Mouse (Mus musculus) kidney, postnatal 14 days (tissue): ENCODE data around the gene Rptor.

Source experiments
- DNase-seq: peaks from one replicate; pipeline ENCODE4 v3.0.0; 2022; ENCODE audit warnings: mixed read lengths

The Rptor gene

DNA sequence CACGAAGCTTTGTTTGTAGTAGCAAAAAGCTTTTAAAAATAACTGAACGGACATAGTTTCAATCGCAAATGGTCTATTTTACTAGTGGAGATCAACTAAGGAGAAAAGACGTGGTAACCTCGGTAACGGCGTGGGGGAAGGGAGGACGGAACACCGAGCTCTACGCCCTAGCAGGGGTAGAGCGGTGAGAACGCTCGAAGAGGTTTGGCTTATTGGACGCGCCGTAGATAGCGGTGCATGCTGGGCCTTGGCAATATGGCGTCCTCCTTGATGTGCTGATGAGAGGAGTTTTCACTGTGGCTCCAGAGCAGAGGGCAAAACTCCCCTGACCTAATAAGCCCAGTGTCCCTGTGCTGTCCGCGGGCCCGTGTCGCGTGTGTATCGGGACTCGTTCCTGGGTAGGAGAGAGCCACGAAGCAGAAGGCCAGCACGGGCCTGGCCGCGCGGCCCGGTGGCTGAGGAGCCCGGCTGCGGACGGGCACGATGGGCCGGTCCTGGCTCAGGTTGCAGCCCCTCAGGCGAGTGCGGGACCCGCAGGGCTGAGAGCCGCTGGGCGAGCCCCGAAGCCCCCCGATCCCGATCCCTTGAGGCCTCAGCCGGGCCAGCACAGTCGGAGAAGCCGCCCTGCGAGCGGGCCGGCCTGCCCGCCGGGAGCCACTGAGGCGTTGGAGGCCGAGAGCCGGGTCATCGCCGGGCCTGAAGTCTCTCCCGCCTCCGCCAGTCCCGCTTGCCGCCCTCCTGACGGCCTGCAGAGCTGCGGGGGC is at the start of gene Rptor:
TSS of gene Rptor (plus strand) at position 143 of the 764 bp plus-strand sequence.
- peak; percentile 98 for DNase-seq

DNA sequence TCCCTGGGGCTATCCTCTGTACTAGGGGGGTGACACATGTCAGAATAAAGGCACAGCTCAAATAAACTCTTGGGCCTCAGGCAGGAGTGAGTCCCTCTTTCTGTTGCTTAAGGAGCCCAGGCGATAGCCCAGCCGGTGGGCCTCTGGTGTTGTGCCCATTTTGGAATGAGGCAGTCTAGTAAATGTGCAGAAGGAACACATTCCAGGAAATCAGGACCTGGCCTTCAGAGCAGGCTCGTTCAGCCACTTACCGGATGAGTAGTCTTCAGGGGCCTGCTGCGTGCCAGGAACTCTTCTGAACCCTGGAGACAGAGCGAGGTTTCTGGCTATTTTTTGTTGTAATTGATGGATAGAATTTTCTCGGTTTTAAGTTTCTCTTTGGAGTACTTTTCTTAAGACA is 48.0 kb upstream of the Rptor start:
- peak; percentile 14 for DNase-seq

DNA sequence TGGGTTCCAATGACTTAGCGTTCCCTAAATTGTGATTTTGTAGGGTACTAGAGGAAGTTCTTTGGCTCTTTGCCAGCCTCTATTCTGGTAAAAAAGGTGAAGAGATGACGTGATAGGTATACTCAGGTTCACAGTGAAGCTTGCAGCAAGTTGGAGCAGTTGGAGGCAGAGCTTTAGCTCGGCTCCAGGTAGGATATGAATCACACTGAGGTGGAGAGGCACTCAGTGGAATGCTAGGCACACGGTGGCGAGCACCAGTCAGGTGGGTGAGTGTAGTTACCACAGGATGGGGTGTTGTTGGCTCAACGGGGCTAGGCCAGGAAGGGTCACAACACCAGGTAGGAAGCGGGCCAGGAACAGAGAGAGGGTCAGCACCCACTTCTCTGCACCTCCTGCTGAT is 47.5 kb upstream of the Rptor start:
- no peak for DNase-seq

DNA sequence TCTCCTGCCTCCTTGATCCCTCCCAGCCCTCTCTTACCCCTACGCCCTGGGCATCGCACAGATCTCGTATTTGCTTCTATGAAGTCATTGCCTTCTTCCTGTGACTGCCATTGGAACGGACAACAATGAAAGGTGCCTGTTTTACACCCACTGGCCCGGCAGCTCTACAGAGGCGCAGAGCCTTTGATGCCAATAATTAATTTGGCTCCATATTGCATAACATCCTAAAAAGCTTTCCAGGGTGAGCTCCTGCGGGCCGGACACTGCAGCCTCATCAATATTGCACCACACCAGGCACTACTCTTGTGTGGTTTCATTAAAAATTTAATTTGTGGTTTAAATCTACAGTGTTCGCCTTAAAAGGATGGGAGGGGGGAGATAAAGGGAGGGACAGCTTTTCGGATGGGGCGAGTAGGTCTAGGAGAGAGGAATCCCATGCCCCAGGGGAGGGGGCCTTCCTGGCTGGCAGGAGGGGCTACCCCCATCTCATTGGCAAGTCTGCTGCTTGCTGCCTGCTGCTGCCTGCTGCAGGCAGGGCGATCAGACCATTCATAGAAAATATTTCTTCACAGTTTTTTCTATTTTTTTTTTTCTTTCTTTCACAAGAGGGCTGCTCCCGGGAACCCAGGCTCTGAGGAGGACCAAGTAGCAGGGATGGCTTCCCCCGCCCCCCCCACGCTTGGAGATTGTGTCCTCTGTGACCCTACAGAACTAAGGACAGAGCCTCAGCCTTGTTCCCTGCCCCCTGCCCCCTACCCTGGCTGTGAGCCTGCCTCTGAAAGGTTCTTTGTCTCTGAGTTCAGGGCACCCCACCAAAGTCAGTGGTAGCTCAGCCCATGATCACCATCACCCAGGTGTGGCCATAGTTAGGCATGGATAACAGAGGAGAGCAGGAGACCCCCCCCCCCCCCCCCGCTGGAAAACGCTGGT is 44.5 kb upstream of the Rptor start:
- DNase-seq, result no peak

DNA sequence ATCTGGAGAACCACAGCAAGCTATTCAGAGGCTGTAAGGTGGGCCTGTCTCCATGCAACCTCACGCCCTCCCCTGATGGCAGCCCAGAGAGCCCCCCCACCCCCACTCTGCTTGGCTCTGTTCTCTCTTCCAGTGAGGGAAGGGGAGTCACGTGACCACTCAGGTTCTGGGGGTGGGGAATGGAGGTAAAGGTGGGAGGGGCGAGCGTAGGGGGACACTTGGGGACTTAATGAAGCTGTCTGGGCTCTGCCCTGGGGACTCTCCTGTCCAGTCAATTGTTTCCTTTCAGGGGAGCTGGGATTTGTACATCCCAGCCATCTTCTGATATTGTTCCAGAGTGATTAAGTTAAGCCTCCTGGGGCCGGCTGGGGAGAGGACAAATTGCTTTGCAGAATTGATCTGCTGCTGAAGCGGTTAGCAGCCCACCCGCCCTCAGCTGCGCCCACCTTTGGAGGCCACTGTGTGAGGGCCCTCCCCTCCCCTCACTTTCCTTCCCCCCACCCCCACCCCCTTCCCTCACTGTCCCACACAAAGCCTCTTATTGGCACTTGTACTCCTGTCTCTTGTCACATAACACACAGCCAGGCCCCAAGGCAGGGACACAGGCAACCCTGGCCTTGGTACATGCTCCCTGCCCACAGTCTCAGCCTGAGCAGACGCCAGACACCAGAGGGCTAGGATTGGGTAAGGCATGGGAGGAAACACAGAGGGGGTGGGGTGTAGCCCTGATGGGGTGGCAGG is 43.7 kb upstream of the Rptor start:
- DNase-seq, result no peak

DNA sequence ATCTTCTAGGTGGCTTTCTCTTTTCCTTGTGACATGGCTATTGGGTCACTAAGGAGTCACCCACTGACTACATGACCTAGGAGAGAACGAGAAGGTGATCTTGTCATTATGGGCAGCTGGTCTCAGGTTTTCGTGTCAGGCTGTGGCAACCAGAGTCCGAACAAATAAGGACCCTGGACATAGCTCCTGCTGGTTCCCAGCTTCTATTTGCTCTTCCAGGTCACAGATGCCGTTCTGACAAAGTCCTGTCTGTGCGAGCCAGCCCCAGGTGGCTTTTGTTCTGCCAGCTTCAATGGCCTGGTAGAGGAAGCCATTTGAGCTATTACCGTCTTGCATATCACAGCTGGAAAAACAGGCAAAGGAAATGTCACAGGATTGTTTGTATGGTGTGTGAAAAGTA is 40.4 kb upstream of the Rptor start:
- no peak for DNase-seq

DNA sequence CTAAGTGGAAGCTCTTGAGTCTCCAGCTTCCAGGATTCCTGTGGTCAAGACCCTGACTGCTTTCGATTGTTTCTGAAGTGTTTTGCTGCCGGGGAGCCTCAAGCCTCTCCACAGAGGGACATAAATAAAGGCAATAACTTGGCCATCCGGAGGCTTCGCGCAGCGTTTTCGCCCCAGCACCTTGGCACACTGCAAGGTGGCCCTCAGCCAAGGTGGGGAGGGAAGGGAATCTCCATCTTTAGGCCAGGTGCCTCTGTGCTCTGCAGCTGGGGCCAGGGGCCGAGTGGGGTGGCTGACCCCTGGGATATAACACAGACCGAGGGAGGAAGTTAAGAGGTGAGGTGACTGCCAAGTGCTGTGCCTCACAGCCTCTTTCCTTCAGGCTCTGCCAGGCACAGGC is 39.5 kb upstream of the Rptor start:
- DNase-seq, result no peak

DNA sequence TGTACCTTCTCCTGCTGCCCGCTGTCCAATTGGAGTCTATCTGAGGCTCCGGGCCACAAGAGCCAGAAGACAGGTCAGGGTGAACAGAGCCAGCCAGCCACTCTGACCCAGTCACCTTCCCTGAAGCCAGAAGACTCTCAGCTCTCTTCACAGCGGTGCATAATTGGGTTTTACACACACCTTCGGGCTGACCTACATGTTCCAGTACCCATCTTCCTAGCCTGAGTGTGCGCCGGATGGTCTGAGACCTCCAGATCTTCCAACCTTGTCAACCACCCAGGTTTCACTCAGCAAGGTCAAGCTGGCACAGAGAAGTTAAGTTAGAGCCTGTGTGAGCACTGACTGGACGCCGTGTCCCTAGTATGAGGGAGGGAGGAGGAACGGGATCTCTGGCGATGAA is 38.3 kb upstream of the Rptor start:
- no peak for DNase-seq

DNA sequence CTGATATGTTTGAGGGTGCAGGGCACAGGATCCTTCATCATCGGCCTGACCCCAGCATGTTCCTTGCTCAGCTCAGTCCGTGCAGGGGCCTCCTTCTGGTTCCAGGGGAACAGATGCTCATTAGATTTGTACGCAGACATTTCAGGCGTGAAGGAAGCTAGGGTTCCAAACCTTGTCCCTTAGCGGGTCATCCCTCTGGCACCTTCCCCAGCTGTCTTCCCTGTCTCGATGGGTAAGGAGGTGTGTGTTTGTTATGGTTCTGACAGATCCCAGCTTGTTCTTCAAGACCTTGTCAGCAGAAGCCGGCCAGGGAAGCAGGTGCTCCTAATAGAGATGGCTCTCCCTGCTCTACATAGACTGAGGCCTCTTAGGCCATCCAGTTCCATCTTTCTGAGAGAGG is 37.7 kb upstream of the Rptor start:
- DNase-seq, result no peak

DNA sequence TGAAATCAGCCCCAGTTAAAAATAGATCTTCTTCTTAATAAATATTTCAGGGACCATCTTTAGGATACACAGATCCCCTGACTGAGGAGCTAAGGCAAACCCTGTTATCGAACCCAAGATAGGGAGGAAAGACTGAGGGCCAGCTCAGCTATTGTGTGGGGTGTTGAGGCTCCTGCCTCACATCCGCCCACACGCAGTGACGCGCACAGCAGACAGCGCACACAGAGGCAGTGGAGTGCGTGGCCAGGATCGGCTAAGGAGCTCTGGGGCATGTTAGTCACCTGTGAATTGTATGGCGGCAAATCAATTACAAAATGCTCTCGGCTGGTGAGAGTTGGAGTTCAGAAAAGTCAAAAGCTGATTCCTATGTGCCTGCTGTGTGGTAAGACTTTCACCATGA is 37.0 kb upstream of the Rptor start:
- DNase-seq, result no peak

DNA sequence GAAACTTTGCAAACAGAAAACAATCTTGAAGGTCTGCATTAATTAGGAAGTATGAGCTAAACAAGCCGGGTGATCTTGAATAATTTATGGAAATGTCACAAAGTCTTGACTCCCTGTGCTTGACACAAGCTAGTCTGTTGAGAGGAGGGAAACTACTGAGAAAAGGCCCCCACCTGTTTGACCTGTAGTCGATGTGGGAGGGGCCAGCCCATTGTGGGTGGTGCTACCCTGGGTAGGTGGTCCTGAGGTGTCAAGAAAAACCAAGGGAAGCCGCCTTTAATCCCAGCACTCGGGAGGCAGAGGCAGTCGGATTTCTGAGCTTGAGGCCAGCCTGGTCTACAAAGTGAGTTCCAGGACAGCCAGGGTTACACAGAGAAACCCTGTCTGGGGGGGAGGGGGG is 36.5 kb upstream of the Rptor start:
- DNase-seq, result no peak

DNA sequence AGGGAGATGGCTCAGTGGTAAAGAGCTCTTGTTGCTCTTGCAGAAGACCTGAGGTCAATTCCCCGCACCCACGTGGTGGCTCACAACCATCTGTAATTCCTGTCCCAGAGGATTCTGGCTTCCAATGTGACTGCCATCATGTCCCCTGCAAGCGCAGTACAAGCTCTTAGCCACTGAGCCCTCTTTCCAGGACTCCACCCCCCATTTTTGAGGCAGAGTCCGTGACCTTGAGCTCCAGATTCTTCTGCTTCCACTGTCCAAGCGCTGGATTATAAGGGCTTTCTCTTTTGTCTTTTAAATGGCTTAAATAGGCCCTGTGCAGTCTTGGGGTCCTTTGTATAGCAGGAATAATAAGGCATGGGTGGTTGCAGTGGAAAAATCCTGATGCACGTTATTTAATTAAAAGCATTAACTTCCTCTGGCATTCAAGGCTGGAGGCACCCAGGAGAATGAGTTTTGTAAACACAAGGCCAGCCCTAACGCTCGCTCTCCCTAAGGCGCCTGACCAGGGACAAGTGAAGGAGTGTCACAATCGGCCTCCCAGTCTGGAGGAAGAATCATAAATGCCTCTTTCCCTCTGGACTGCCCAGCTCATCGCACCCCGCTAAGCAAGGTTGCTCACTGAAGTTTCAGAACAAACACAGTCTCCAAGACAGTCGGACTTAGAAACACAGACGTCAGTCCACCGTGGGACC is 30.2 kb upstream of the Rptor start:
- DNase-seq, result no peak

DNA sequence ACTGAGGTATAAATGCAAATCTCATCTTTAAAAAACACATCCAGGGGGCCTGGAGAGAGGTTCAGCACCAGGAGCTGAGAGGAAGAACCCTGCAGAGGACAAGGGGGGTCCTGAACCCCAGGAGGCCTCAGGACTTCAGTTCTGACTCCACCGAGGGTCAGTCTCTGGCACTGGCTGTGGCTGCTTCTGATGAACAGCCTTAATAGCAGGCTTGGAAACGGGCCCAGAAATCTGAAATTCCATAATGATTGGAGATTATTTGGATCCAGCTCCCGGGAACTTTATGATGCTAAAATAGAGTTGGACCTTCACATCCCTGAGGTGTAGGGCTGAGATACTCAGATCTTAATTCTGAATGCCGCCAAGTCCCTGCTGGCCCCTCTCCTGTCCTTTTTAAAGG is 25.9 kb upstream of the Rptor start:
- DNase-seq, result no peak

DNA sequence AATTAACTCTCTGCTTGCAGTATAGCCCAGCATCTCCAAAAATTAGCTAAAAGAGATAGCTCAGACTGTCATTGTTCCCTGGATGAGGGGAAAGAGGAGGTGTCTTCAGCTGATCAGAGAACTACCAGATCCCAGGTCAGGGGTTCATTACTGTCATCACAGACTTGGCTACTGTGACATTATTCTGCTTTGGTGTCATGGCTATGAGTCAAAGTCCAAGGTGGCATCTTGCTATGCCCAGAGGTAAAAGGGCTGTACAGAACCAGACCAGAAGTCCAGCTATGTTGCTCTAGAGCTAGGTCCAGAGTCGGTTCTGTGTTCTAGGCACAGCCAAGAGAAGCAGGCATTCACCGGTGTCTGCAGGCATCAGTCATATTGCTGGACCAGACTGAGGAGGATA is 25.0 kb upstream of the Rptor start:
- no peak for DNase-seq

DNA sequence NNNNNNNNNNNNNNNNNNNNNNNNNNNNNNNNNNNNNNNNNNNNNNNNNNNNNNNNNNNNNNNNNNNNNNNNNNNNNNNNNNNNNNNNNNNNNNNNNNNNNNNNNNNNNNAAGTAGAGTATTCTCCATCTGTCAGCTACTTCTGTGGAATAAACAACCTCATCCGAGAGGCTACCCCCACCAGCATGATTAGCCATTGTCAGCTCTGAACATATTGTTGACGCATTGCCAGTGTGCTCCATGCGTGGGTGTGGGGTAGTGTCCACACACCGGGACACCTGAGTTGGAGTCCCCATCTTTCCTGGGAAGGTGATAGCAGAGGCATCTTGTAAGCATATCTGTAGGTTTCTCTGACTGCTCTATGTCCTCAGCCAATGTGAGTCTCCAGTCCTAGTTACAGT is 16.2 kb upstream of the Rptor start:
- DNase-seq, result no peak

DNA sequence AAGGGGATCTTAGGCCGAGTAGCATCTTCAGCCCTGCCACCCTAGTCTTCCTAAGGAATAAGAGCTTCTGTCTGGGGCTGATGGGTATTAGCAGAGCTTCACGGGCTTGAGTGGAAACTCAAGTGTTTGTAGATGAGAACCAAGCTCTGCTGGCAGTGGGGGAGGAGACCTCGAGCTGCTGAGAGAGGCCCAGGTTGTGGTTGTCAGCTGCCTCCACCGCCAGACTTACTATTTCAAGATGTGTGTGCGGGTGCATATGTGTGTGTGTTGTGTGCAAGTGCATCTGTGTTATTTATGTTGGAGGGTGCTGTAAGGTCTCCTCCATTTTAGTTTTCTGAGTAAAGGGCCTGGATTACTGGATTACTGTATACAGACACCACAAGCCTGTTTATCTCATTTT is 15.6 kb upstream of the Rptor start:
- no peak for DNase-seq

DNA sequence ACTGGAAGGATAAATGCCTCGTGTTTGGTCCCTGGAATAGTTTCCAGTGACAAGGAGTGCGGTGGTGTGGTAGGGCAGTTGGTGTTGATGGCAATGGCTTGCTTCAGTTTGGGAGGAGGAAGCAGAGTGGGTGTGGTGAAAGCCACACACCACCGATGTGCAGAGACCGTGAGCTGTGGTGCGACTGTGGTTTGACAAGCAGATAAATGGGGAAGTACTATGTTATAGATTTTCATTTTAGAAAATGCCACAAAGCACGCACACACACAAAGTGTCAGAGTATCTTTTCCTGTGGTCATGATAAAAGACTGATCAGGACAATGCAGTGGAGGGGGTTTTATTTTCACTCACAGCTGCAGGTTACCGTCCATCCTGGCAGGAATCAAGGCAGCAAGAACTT is 13.5 kb upstream of the Rptor start:
- no peak for DNase-seq

DNA sequence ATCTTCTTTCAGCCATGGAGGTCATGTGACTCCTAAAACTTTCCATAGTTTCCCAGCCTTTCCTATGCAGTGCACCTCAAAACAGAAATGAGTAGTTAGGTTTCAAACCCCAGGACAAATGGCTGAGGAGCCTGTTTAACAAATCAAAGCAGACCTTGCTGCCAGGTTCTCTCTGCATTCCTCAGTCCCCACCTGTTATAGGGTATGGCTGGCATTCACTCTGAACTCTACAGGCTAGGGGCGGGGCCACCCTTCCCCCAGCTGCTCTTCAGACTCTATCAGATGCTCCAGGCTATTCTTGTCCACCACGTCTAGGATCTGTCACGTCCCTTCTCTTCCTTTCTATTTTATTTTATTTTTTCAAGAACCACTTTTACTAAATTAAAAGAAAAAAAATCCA is 8.7 kb upstream of the Rptor start:
- no peak for DNase-seq

DNA sequence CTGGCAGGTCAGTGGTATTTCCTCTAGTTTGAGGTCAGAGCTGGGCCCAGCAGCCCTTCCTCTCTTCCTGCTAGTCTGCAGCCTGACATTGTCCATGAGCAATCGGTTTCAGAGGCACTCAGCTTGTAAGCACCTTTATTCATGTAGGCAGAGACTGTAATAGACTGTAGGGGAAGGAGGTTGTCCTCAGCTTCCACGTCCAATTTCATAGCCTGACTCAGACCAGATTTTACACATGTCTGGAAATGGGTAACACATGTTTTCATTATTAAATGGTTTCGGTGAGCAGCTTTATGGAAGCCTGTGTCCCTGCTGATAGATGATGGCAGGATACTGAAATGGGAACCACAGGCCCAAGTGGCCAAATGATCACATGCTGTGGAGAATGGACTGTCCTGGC is 3.8 kb upstream of the Rptor start:
- DNase-seq, result no peak

DNA sequence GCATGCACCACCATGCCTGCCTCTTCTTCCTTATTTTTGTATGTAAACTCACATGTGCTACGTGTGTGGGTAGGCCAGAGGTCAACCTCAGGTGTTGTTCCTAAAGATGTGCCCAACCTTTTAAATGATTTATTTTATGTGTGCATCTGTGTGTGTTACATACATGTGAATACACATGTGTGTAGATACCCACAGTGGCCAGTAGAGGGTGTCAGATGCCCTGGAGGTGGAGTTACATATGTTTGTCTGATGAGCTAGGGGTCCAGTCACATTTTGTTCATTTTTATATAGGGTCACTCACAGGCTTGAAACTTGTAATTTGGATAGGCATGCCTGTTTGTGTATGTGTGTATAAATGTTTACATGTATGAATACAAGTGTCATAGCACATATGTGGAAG is 2.4 kb upstream of the Rptor start:
- DNase-seq, result no peak

DNA sequence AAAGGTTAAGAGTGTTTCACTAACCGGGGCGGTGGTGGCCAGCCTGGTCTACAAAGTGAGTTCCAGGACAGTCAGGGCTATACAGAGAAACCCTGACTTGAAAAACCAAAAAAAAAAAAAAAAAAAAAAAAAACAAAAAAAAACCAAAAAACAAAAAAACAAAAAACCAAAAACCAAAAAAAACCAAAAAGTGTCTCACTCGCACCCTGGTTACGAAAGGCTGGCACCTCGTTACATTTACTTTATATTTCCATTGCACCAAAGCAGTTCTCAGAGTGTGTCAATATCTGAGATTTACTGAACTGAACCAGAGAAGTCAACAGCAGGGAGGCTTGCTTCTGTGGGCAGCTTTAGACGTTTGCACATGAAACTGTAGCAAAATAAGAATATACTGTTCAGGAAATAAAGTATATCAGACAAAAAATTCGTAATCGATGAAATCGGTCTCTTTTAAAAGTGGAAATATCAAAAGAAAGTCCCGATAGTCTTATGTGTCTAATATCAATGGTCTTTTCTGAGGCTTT is 466 bp upstream of the Rptor start:
- DNase-seq, result no peak

DNA sequence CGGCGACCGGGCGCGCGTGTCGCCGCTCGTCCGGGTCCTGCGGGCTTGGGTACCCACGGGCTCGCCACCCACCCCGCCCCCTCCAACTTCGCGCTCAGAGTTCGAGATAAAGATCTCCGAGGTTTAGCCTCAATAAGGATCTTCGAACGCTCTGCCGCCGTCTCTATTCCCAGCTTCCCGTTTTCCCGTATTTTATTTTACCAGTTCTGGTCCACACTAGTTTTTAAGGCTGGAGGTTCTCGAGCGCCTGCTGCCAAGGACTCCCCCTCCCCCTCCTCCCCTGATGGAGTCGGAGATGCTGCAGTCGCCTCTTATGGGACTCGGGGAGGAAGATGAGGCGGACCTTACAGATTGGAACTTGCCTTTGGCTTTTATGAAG is 811 bp downstream of the Rptor start:
- DNase-seq, result no peak

DNA sequence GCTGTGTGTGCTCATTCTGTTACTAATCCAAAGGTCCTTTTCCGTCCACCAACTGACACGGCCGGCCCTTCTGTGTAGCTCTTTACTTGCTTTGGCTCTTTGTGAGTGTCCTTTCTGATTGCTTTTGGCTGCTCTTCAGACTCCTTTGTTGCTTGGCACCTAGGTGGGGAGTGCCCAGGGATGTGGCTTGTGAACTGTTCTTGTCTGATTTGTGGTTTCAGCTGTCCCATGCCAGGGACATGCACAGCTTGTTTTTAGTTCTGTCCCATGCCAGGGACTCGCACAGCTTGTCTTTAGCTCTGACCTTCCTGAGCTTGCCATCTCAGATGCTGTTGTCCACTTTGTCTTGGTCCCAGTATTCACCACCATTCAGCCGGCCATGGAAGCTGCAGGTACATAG is 4.8 kb downstream of the Rptor start:
- no peak for DNase-seq
